Comparison of ENCODE assay signal across 18 mouse cellular contexts in the genomic region with DNA sequence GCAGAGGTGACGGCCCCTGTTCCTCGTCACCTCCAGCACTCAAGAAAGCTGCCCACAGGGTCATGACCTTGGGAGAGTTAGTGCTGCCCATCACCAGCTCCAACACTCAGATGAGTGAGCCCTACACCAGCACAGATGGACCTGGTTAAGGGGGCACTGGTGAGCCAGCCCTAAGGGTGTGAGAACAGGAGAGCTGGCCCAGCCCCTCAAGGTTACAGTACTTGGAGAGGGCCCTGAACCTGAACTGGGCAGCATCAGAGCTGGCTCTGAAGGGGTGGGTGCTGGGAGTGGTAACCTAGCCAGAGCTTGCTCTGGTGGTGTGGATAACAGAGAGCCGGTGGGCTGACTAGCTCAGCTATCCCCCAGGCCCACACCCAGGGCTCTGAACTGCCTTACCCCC. TPM values are rescaled to one million over a fixed set of nuclear protein-coding genes. Genes with fewer than 3 reads are reported as not detected.
DNase-seq lines count a peak whose midpoint lies in the region; ATAC-seq and TF ChIP-seq lines count a peak whose summit lies in the region.
"Had no signal": no experiment of that assay in that cellular context is flagged by ENCODE, and none has a peak within 500 bp of the region (broad histone marks: within the 10 kb centered on the region; RNA-seq: fewer than 3 reads in every experiment).

No protein-coding gene starts in this region.

- H3K9ac ChIP-seq in embryonic facial prominence, embryonic 11.5 days (replicated peaks; ENCODE audit: low read length) = no peak overlapping the region
- H3K9ac ChIP-seq in heart, postnatal 0 days (replicated peaks; ENCODE audit: low read depth, low read length) = no peak overlapping the region
- H3K9ac ChIP-seq in liver, embryonic 13.5 days = no peak overlapping the region
- no peak overlapping the region for H3K9ac ChIP-seq in liver, postnatal 0 days (replicated peaks)
- no peak overlapping the region for H3K9ac ChIP-seq in limb, embryonic 13.5 days
- H3K9ac ChIP-seq: forebrain, embryonic 13.5 days had no signal

- no peak overlapping the region for H3K27ac ChIP-seq in embryonic facial prominence, embryonic 11.5 days (replicated peaks; ENCODE audit: low read depth, low read length)
- no peak overlapping the region for H3K27ac ChIP-seq in embryonic facial prominence, embryonic 10.5 days (replicated peaks)
- H3K27ac ChIP-seq in heart, postnatal 0 days (ENCODE audit: low read depth) = peak overlapping the region; percentile 61
- H3K27ac ChIP-seq in liver, embryonic 13.5 days = no peak overlapping the region
- H3K27ac ChIP-seq in liver, postnatal 0 days (ENCODE audit: low read depth) = no peak overlapping the region
- no peak overlapping the region for H3K27ac ChIP-seq in limb, embryonic 13.5 days
- H3K27ac ChIP-seq: forebrain, embryonic 13.5 days had no signal

- no peak for DNase-seq in embryonic facial prominence, embryonic 11.5 days (ENCODE audit: low spot score)
- DNase-seq in embryonic facial prominence, embryonic 10.5 days (ENCODE audit: low spot score) = no peak
- no peak for DNase-seq in heart, postnatal 0 days (ENCODE audit: low spot score)
- no peak for DNase-seq in heart, postnatal 14 days
- no peak for DNase-seq in liver, embryonic 13.5 days
- DNase-seq in liver, postnatal 0 days = no peak
- DNase-seq in thymus, adult 18-20 months = no peak
- DNase-seq: cerebellum, adult 9-11 months; kidney, adult 18-20 months; kidney, postnatal 4 days; lung, adult 18-20 months; lung, postnatal 4 days; midbrain, embryonic 14.5 days; retina, postnatal 1 day; right cerebral cortex, postnatal 4 days; thymus, adult 2 months had no signal

- peaks cover 2% of the 10 kb centered on the region; the same call in 1 of the 2 replicates for H3K4me1 ChIP-seq in embryonic facial prominence, embryonic 11.5 days (ENCODE audit: control insufficient read depth, insufficient read depth, low read length)
- H3K4me1 ChIP-seq in embryonic facial prominence, embryonic 10.5 days = peaks cover 25% of the 10 kb centered on the region
- peaks cover 66% of the 10 kb centered on the region for H3K4me1 ChIP-seq in heart, postnatal 0 days (ENCODE audit: control insufficient read depth, insufficient read depth)
- H3K4me1 ChIP-seq in liver, embryonic 13.5 days (replicated peaks) = peaks cover 4% of the 10 kb centered on the region
- H3K4me1 ChIP-seq in liver, postnatal 0 days (ENCODE audit: insufficient read depth) = peaks cover under 1% of the 10 kb centered on the region; the same call in 1 of the 2 replicates
- H3K4me1 ChIP-seq in limb, embryonic 13.5 days = peaks cover 48% of the 10 kb centered on the region

- intact Hi-C loops in heart, postnatal 14 days (cut with DNase I) = no loop called here

- no peaks in the 10 kb centered on the region for H3K27me3 ChIP-seq in embryonic facial prominence, embryonic 11.5 days (ENCODE audit: control insufficient read depth, insufficient read depth, low read length)
- no peaks in the 10 kb centered on the region for H3K27me3 ChIP-seq in embryonic facial prominence, embryonic 10.5 days (replicated peaks; ENCODE audit: low read depth, poor library complexity, severe bottlenecking)
- H3K27me3 ChIP-seq in heart, postnatal 0 days (ENCODE audit: control insufficient read depth, insufficient read depth, low read length) = no peaks in the 10 kb centered on the region
- no peaks in the 10 kb centered on the region for H3K27me3 ChIP-seq in liver, embryonic 13.5 days
- no peaks in the 10 kb centered on the region for H3K27me3 ChIP-seq in liver, postnatal 0 days (ENCODE audit: insufficient read depth, low read length)
- H3K27me3 ChIP-seq in limb, embryonic 13.5 days = no peaks in the 10 kb centered on the region
- H3K27me3 ChIP-seq: forebrain, embryonic 13.5 days had no signal

- no peak overlapping the region for H3K4me3 ChIP-seq in embryonic facial prominence, embryonic 11.5 days (ENCODE audit: low read depth, low read length)
- H3K4me3 ChIP-seq in embryonic facial prominence, embryonic 10.5 days = no peak overlapping the region
- H3K4me3 ChIP-seq in heart, postnatal 0 days (ENCODE audit: low read depth, low read length) = no peak overlapping the region
- H3K4me3 ChIP-seq in liver, embryonic 13.5 days (replicated peaks) = no peak overlapping the region
- H3K4me3 ChIP-seq in liver, postnatal 0 days (ENCODE audit: low read depth, low read length) = no peak overlapping the region
- H3K4me3 ChIP-seq in limb, embryonic 13.5 days = no peak overlapping the region
- H3K4me3 ChIP-seq: forebrain, embryonic 13.5 days had no signal

- no peak overlapping the region for H3K4me2 ChIP-seq in embryonic facial prominence, embryonic 11.5 days (ENCODE audit: low read depth, low read length)
- H3K4me2 ChIP-seq in heart, postnatal 0 days (ENCODE audit: low read depth, low read length) = no peak overlapping the region
- H3K4me2 ChIP-seq in liver, embryonic 13.5 days = no peak overlapping the region
- no peak overlapping the region for H3K4me2 ChIP-seq in liver, postnatal 0 days (ENCODE audit: low read depth, low read length)
- H3K4me2 ChIP-seq in limb, embryonic 13.5 days (replicated peaks) = no peak overlapping the region
- H3K4me2 ChIP-seq: forebrain, embryonic 13.5 days had no signal

- WGBS in embryonic facial prominence, embryonic 11.5 days = 73% methylated on average over 3 of the region's 3 CpGs
- 78% methylated on average over 3 of the region's 3 CpGs for WGBS in embryonic facial prominence, embryonic 10.5 days
- WGBS in heart, postnatal 0 days = 72% methylated on average over 3 of the region's 3 CpGs
- WGBS in liver, embryonic 13.5 days (ENCODE audit: insufficient replicate concordance) = 84% methylated on average over 3 of the region's 3 CpGs
- WGBS in liver, postnatal 0 days (ENCODE audit: insufficient replicate concordance) = 94% methylated on average over 3 of the region's 3 CpGs
- 81% methylated on average over 3 of the region's 3 CpGs for WGBS in limb, embryonic 13.5 days

- peak; percentile 46; the same call in 1 of the 2 replicates for ATAC-seq in embryonic facial prominence, embryonic 11.5 days (replicated peaks; ENCODE audit: insufficient number of reproducible peaks, low FRiP score, low TSS enrichment, low read depth)
- ATAC-seq in heart, postnatal 0 days (ENCODE audit: insufficient read depth, low read depth) = 0 out of 2 replicates have a peak, but pooled peaks have one; percentile 6
- peak; percentile 40; the same call in 1 of the 2 replicates for ATAC-seq in liver, embryonic 13.5 days (ENCODE audit: low read depth)
- no peak for ATAC-seq in liver, postnatal 0 days
- 0 out of 2 replicates have a peak, but pooled peaks have one; percentile 25 for ATAC-seq in limb, embryonic 13.5 days (ENCODE audit: low FRiP score, low read depth)
- ATAC-seq: forebrain, embryonic 13.5 days had no signal

- TF ChIP-seq EP300 in heart, postnatal 0 days (IDR thresholded peaks at IDR 0.05; ENCODE audit: low read depth) = no peak
- TF ChIP-seq EP300 in liver, postnatal 0 days (IDR thresholded peaks at IDR 0.05; ENCODE audit: low read depth) = no peak

- H3K9me3 ChIP-seq in embryonic facial prominence, embryonic 11.5 days (replicated peaks; ENCODE audit: control insufficient read depth, low read length) = no peaks in the 10 kb centered on the region
- no peaks in the 10 kb centered on the region for H3K9me3 ChIP-seq in embryonic facial prominence, embryonic 10.5 days
- H3K9me3 ChIP-seq in heart, postnatal 0 days (replicated peaks; ENCODE audit: control insufficient read depth, low read length) = no peaks in the 10 kb centered on the region
- H3K9me3 ChIP-seq in liver, embryonic 13.5 days (replicated peaks) = no peaks in the 10 kb centered on the region
- no peaks in the 10 kb centered on the region for H3K9me3 ChIP-seq in liver, postnatal 0 days (ENCODE audit: low read length)
- no peaks in the 10 kb centered on the region for H3K9me3 ChIP-seq in limb, embryonic 13.5 days
- H3K9me3 ChIP-seq: forebrain, embryonic 13.5 days had no signal

- TF ChIP-seq CTCF in heart, postnatal 0 days (IDR thresholded peaks at IDR 0.05; ENCODE audit: low read depth) = no peak
- no peak for TF ChIP-seq CTCF in liver, postnatal 0 days (IDR thresholded peaks at IDR 0.05; ENCODE audit: low read depth)

- no peaks in the 10 kb centered on the region for H3K36me3 ChIP-seq in embryonic facial prominence, embryonic 11.5 days (replicated peaks; ENCODE audit: control insufficient read depth, insufficient read depth, low read depth, low read length)
- no peaks in the 10 kb centered on the region; the same call in 1 of the 2 replicates for H3K36me3 ChIP-seq in embryonic facial prominence, embryonic 10.5 days (replicated peaks)
- no peaks in the 10 kb centered on the region for H3K36me3 ChIP-seq in heart, postnatal 0 days (replicated peaks; ENCODE audit: control insufficient read depth, insufficient read depth, low read length)
- H3K36me3 ChIP-seq in liver, embryonic 13.5 days = peaks cover 32% of the 10 kb centered on the region
- H3K36me3 ChIP-seq in liver, postnatal 0 days (replicated peaks; ENCODE audit: insufficient read depth, low read length) = no peaks in the 10 kb centered on the region
- H3K36me3 ChIP-seq in limb, embryonic 13.5 days = no peaks in the 10 kb centered on the region

RNA-seq across cellular contexts. Expression of a gene that starts 37.8 kb away (rescaled TPM):
- 25.9 and 27.6 TPM in 2 replicates for polyA plus RNA-seq in embryonic facial prominence, embryonic 11.5 days (2014; fragmentation: Nextera tagmentation; extraction: Ambion mirVana)
- polyA plus RNA-seq in embryonic facial prominence, embryonic 10.5 days (2016; fragmentation: Nextera tagmentation; extraction: Ambion mirVana) = 14.5 and 15.0 TPM in 2 replicates
- total RNA-seq in heart, postnatal 0 days (2014; rRNA removed; ENCODE audit: low replicate concordance) = 54.0 and 54.9 TPM in 2 replicates
- polyA plus RNA-seq in heart, postnatal 0 days (2015; fragmentation: Nextera tagmentation; extraction: Ambion mirVana) = 18.8 and 19.1 TPM in 2 replicates
- total RNA-seq in heart, postnatal 14 days (2021) = 10 to 100 TPM; 35.5 to 40.0 TPM
- polyA plus RNA-seq in liver, embryonic 13.5 days (2015; fragmentation: Nextera tagmentation; extraction: Ambion mirVana) = 7.7 and 10.7 TPM in 2 replicates
- 3.8 and 3.9 TPM in 2 replicates for polyA plus RNA-seq in liver, postnatal 0 days (2015; fragmentation: Nextera tagmentation; extraction: Ambion mirVana)
- 21.9 and 24.3 TPM in 2 replicates for polyA plus RNA-seq in limb, embryonic 13.5 days (2015; fragmentation: Nextera tagmentation; extraction: Ambion mirVana)
